ENCODE assay signal across 31 mouse cellular contexts in the genomic region with DNA sequence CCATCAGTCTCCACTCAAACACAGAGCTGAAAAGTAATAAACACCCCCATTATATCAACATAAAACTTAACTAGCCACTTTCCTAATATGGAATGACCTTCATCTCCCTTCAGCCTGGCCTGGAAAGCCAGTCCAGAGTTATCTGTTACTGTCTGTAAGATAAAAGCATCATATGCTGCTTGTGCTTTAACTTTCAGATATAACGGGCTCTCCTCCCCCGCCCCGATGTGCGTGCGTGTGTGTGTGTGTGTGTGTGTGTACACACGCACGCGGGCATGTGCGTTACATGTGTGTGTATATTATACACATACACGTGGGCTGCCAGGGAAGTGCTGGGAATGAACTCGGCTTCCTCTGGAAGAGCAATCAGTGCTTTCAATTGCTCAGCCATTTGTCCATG. TPM values are rescaled to one million over a fixed set of nuclear protein-coding genes. Genes with fewer than 3 reads are reported as not detected.
A peak's percentile ranks its signal among the peaks of the same experiment; 100 is the strongest.
DNase-seq lines count a peak whose midpoint lies in the region; ATAC-seq and TF ChIP-seq lines count a peak whose summit lies in the region.
"Had no signal": no experiment of that assay in that cellular context is flagged by ENCODE, and none has a peak within 500 bp of the region (broad histone marks: within the 10 kb centered on the region; RNA-seq: fewer than 3 reads in every experiment).

No protein-coding gene starts in this region.

- no peak for TF ChIP-seq POLR2A in kidney, adult 2 months (IDR thresholded peaks at IDR 0.05; ENCODE audit: low read depth, low read length)

- H3K9me3 ChIP-seq in heart, embryonic 12.5 days (replicated peaks) = no peaks in the 10 kb centered on the region
- H3K9me3 ChIP-seq: hindbrain, embryonic 10.5 days; hindbrain, embryonic 15.5 days; limb, embryonic 10.5 days; limb, embryonic 15.5 days; liver, embryonic 13.5 days; midbrain, embryonic 13.5 days; neural tube, embryonic 13.5 days; stomach, embryonic 15.5 days had no signal

- H3K4me3 ChIP-seq in heart, embryonic 12.5 days = no peak overlapping the region
- H3K4me3 ChIP-seq in kidney, adult 2 months (ENCODE audit: insufficient read depth, low read depth, low read length) = no peak overlapping the region
- H3K4me3 ChIP-seq: erythroblast, embryonic 14.5 days; hindbrain, embryonic 10.5 days; hindbrain, embryonic 15.5 days; limb, embryonic 10.5 days; limb, embryonic 15.5 days; liver, embryonic 13.5 days; midbrain, embryonic 13.5 days; neural tube, embryonic 13.5 days; stomach, embryonic 15.5 days had no signal

- H3K36me3 ChIP-seq in heart, embryonic 12.5 days = no peaks in the 10 kb centered on the region
- no peaks in the 10 kb centered on the region; the same call in 1 of the 2 replicates for H3K36me3 ChIP-seq in kidney, adult 2 months (ENCODE audit: control insufficient read depth, insufficient read depth, low read length)
- H3K36me3 ChIP-seq: hindbrain, embryonic 10.5 days; hindbrain, embryonic 15.5 days; limb, embryonic 10.5 days; liver, embryonic 13.5 days; midbrain, embryonic 13.5 days; neural tube, embryonic 13.5 days; stomach, embryonic 15.5 days had no signal

- WGBS in heart, embryonic 12.5 days = 43% methylated on average over 11 of the region's 11 CpGs
- WGBS in kidney, adult 2 months = 72% methylated on average over 11 of the region's 11 CpGs

- peak overlapping the region; percentile 44; the same call in 1 of the 2 replicates for H3K4me2 ChIP-seq in heart, embryonic 12.5 days
- H3K4me2 ChIP-seq: hindbrain, embryonic 15.5 days; limb, embryonic 15.5 days; liver, embryonic 13.5 days; midbrain, embryonic 13.5 days; neural tube, embryonic 13.5 days; stomach, embryonic 15.5 days had no signal

- ATAC-seq in heart, embryonic 12.5 days (ENCODE audit: insufficient number of reproducible peaks, low FRiP score) = no peak
- ATAC-seq: activated CD4-positive, CD25-positive, alpha-beta regulatory T cell, adult 4 months; CD4-positive, CD25-positive, alpha-beta regulatory T cell, adult 4 months; forebrain, postnatal 0 days; inflammation-experienced regulatory T-cells, adult 6 months; midbrain, embryonic 13.5 days had no signal

- H3K27ac ChIP-seq in heart, embryonic 12.5 days (ENCODE audit: poor library complexity, severe bottlenecking) = peak overlapping the region; percentile 85
- H3K27ac ChIP-seq in kidney, adult 2 months (ENCODE audit: insufficient read depth, low read depth, low read length) = peak overlapping the region; percentile 21
- H3K27ac ChIP-seq: hindbrain, embryonic 10.5 days; hindbrain, embryonic 15.5 days; kidney, postnatal 0 days; limb, embryonic 10.5 days; limb, embryonic 15.5 days; liver, embryonic 13.5 days; macrophage; midbrain, embryonic 13.5 days; neural tube, embryonic 13.5 days; stomach, embryonic 15.5 days had no signal

- H3K27me3 ChIP-seq in heart, embryonic 12.5 days (replicated peaks) = no peaks in the 10 kb centered on the region
- H3K27me3 ChIP-seq in kidney, adult 2 months (replicated peaks; ENCODE audit: control insufficient read depth, insufficient read depth, low read length) = no peaks in the 10 kb centered on the region
- H3K27me3 ChIP-seq: hindbrain, embryonic 15.5 days; limb, embryonic 15.5 days; liver, embryonic 13.5 days; midbrain, embryonic 13.5 days; neural tube, embryonic 13.5 days; stomach, embryonic 15.5 days had no signal

- H3K9ac ChIP-seq in heart, embryonic 12.5 days = no peak overlapping the region
- H3K9ac ChIP-seq: forebrain, postnatal 0 days; hindbrain, embryonic 15.5 days; limb, embryonic 15.5 days; liver, embryonic 13.5 days; midbrain, embryonic 13.5 days; neural tube, embryonic 13.5 days; stomach, embryonic 15.5 days had no signal

- H3K4me1 ChIP-seq in heart, embryonic 12.5 days (replicated peaks) = peaks cover 82% of the 10 kb centered on the region
- H3K4me1 ChIP-seq in kidney, adult 2 months (ENCODE audit: control insufficient read depth, insufficient read depth, low read length) = peaks cover 54% of the 10 kb centered on the region
- H3K4me1 ChIP-seq: limb, embryonic 10.5 days; liver, embryonic 13.5 days had no signal

- no peak for DNase-seq in heart, adult 11 months
- DNase-seq in kidney, adult 2 months = no peak
- no peak for DNase-seq in kidney, adult 9 months
- peak; percentile 40 for DNase-seq in ovary, adult 18-20 months (ENCODE audit: low spot score)
- no peak for DNase-seq in ovary, postnatal 10 days (ENCODE audit: low spot score)
- no peak for DNase-seq in urinary bladder, adult 18-20 months (ENCODE audit: low spot score in 2 of 2)
- DNase-seq: adrenal gland, adult 2 months; adrenal gland, postnatal 36 days; cerebellum, adult 2 months; cerebellum, postnatal 14 days; forebrain, postnatal 0 days; kidney, adult 11 months; layer of hippocampus, adult 9-11 months; liver, embryonic 13.5 days; lung, adult 18-20 months; retina, postnatal 1 day; right cerebral cortex, postnatal 25 days had no signal

- TF ChIP-seq CTCF in kidney, adult 2 months (conservative IDR thresholded peaks at IDR 0.05; ENCODE audit: insufficient read depth, insufficient read length, low read depth, low read length) = no peak

RNA-seq across cellular contexts. Expression of gene Sptbn1, which starts 21.8 kb away (rescaled TPM):
- 188 and 194 TPM in 2 replicates for polyA plus RNA-seq in heart, embryonic 12.5 days (2016; fragmentation: Nextera tagmentation; extraction: Ambion mirVana)
- polyA plus RNA-seq in kidney, adult 2 months (2012; rRNA removed) = 118 and 140 TPM in 2 replicates
